Mouse (Mus musculus) layer of hippocampus, adult 8-10 months (tissue): ENCODE results near the gene Nqo1. TPM values are rescaled to one million over a fixed set of nuclear protein-coding genes. Genes with fewer than 3 reads are reported as not detected.

Experiments used
- total RNA-seq, 4 experiments: library from RNA; stranded (reverse); gene quantifications; 2 replicates each; pipeline ENCODE4 v1.2.4; 2022

Nqo1 gene
- total RNA-seq, 4 experiments from 2014 or later = 6.0 to 7.1 (median 6.2) TPM

Other genes starting within 250 kb of the Nqo1 start
- 10 to 100 TPM; 54.4 to 78.0 (median 65.1) TPM for gene Nfat5, start 109.7 kb downstream of the Nqo1 start, total RNA-seq
- gene Nob1, start 21.8 kb upstream of the Nqo1 start, total RNA-seq = 10 to 100 TPM; 39.1 to 46.4 (median 40.8) TPM
- gene Wwp2, start 33.2 kb upstream of the Nqo1 start, total RNA-seq = 10 to 100 TPM; 35.1 to 43.2 (median 41.4) TPM
- gene Psmd7, start 185.3 kb upstream of the Nqo1 start, total RNA-seq = 100 to 1,000 TPM; 104 to 118 (median 109) TPM